Mouse (Mus musculus) intestine, postnatal 0 days (tissue): ENCODE results near the gene Hsd17b7. TPM values are rescaled to one million over a fixed set of nuclear protein-coding genes. Genes with fewer than 3 reads are reported as not detected.

ENCODE experiments used
- ATAC-seq: fragments of 200-750 bp; cut with Nextera tagmentation; 2 replicates; pipeline ENCODE4 v1.8.0; 2017; ENCODE audit warnings: mild to moderate bottlenecking, moderate TSS enrichment, moderate library complexity
- H3K27ac ChIP-seq: fragments of 300-500 bp; sonication (generic); 2 replicates; pipeline ENCODE4 v1.5.1; 2014; ENCODE audit warnings: mild to moderate bottlenecking, low read depth, low read length, moderate library complexity
- H3K27me3 ChIP-seq: fragments of 300-500 bp; sonication (generic); replicated peaks from 2 replicates; pipeline ENCODE4 v1.6.1; 2014; ENCODE audit warnings: low read length, mixed read lengths; ENCODE audit not compliant: control insufficient read depth, insufficient read depth
- H3K36me3 ChIP-seq: fragments of 300-500 bp; sonication (generic); 2 replicates; pipeline ENCODE4 v1.6.1; 2014; ENCODE audit warnings: mild to moderate bottlenecking, moderate library complexity; ENCODE audit not compliant: control insufficient read depth, insufficient read depth
- H3K4me1 ChIP-seq: fragments of 300-500 bp; sonication (generic); replicated peaks from 2 replicates; pipeline ENCODE4 v1.6.1; 2014; ENCODE audit warnings: antibody characterized with exemption, low read length, mixed read lengths; ENCODE audit not compliant: control insufficient read depth, insufficient read depth
- H3K4me2 ChIP-seq: fragments of 300-500 bp; sonication (generic); replicated peaks from 2 replicates; pipeline ENCODE4 v1.6.1; 2014; ENCODE audit warnings: low read depth, mild to moderate bottlenecking, moderate library complexity
- H3K4me3 ChIP-seq: fragments of 300-500 bp; sonication (generic); 2 replicates; pipeline ENCODE4 v1.5.1; 2014; ENCODE audit warnings: low read depth, low read length
- H3K9ac ChIP-seq: fragments of 300-500 bp; sonication (generic); 2 replicates; pipeline ENCODE4 v1.6.1; 2014; ENCODE audit warnings: mild to moderate bottlenecking, low read depth, low read length
- H3K9me3 ChIP-seq: fragments of 300-500 bp; sonication (generic); 2 replicates; pipeline ENCODE4 v1.6.1; 2016; ENCODE audit warnings: mixed run types; ENCODE audit not compliant: control insufficient read depth
- CTCF ChIP-seq: sonication (generic); IDR thresholded peaks from 2 replicates; pipeline ENCODE4 v1.5.1; 2016; ENCODE audit warnings: low read depth, mild to moderate bottlenecking, control low read depth, antibody characterized with exemption, moderate library complexity
- WGBS: fragments of 180-500 bp; shearing (Covaris S2); extraction: QIAGEN DNeasy Blood & Tissue Kit; methylation state at CpG from one replicate; pipeline ENCODE4 v1.1.7; 2014; 5-methylcytosine and 5-hydroxymethylcytosine counted together
- polyA plus RNA-seq: library from polyadenylated mRNA; unstranded; fragments of >200 nt; fragmentation: Nextera tagmentation; extraction: Ambion mirVana; gene quantifications from 2 replicates; pipeline ENCODE4 v1.2.1, GENCODE M21; 2015

Hsd17b7 gene
- polyA plus RNA-seq, 1 experiment from 2014 or later, result 18.5 TPM

DNA sequence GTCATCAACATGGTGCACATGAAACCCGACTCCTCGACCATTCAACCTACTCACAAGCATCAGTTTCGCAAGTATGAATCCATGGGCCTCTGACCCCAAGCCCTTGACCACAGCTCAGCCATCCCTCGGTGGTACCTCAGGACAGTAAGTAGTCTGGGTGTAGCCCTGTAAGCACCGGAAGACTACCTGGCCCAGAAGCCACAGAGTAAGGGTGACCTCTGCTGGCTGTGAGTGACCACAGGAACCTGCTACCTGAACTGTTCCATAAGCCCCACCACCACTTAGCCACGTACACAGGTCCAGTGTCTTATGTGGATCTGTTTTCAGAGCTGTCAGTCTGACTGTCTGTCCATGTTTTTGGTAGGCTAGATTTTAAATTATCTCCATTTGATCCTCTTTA lies 21.4 kb downstream of the Hsd17b7 start:
- Histone ChIP-seq H3K27me3 (no peaks in the 10 kb centered on the region), H3K9ac (no peak overlapping the region), H3K4me1 (no peaks in the 10 kb centered on the region), H3K9me3 (no peaks in the 10 kb centered on the region), H3K4me2 (no peak overlapping the region), H3K36me3 (peaks cover 14% of the 10 kb centered on the region), H3K4me3 (no peak overlapping the region), H3K27ac (no peak overlapping the region)
- peak; percentile 56 for TF ChIP-seq CTCF
- WGBS, result 71% methylated on average over 6 of the region's 6 CpGs
- ATAC-seq, result no peak

GRCm38 (mm10) chr1:169946004-169946403 lies 23.0 kb downstream of the Hsd17b7 start:
- H3K9ac ChIP-seq, result no peak overlapping the region
- WGBS, result 81% methylated on average over 3 of the region's 3 CpGs

GRCm38 (mm10) chr1:169939345-169939744 lies 29.7 kb downstream of the Hsd17b7 start:
- WGBS, result 1% methylated on average over 2 of the region's 2 CpGs

More at GRCm38 (mm10) chr1:169946004-169946403, 23.0 kb downstream of the Hsd17b7 start:
- Histone ChIP-seq H3K9me3 (no peaks in the 10 kb centered on the region), H3K4me2 (no peak overlapping the region), H3K4me1 (no peaks in the 10 kb centered on the region), H3K4me3 (no peak overlapping the region), H3K27me3 (no peaks in the 10 kb centered on the region), H3K27ac (no peak overlapping the region), H3K36me3 (peaks cover 6% of the 10 kb centered on the region; the same call in 1 of the 2 replicates)
- TF ChIP-seq CTCF, result no peak
- no peak for ATAC-seq

GRCm38 (mm10) chr1:169934005-169934725 lies 34.9 kb downstream of the Hsd17b7 start:
- 0 out of 2 replicates have a peak, but pooled peaks cover 4% of the 10 kb centered on the region for H3K4me1 ChIP-seq
- H3K36me3 ChIP-seq, result no peaks in the 10 kb centered on the region
- no peaks in the 10 kb centered on the region for H3K27me3 ChIP-seq
- H3K27ac ChIP-seq, result no peak overlapping the region
- H3K4me3 ChIP-seq, result peak overlapping the region; percentile 17; the same call in 1 of the 2 replicates
- no peaks in the 10 kb centered on the region for H3K9me3 ChIP-seq
- peak; percentile 77 for TF ChIP-seq CTCF
- ATAC-seq, result no peak
- no peak overlapping the region for H3K9ac ChIP-seq
- WGBS, result 45% methylated on average over 16 of the region's 16 CpGs
- peak overlapping the region; percentile 51 for H3K4me2 ChIP-seq

More at GRCm38 (mm10) chr1:169939345-169939744, 29.7 kb downstream of the Hsd17b7 start:
- H3K9me3 ChIP-seq, result no peaks in the 10 kb centered on the region
- peak; percentile 83 for TF ChIP-seq CTCF
- ATAC-seq, result no peak
- no peaks in the 10 kb centered on the region for H3K36me3 ChIP-seq
- no peak overlapping the region for H3K9ac ChIP-seq
- no peak overlapping the region for H3K4me3 ChIP-seq
- H3K27ac ChIP-seq, result no peak overlapping the region
- H3K27me3 ChIP-seq, result no peaks in the 10 kb centered on the region
- H3K4me1 ChIP-seq, result no peaks in the 10 kb centered on the region
- no peak overlapping the region for H3K4me2 ChIP-seq

GRCm38 (mm10) chr1:169932122-169932746 lies 36.8 kb downstream of the Hsd17b7 start:
- Histone ChIP-seq H3K36me3 (no peaks in the 10 kb centered on the region), H3K4me3 (no peak overlapping the region), H3K4me1 (0 out of 2 replicates have a peak, but pooled peaks cover 4% of the 10 kb centered on the region), H3K27ac (no peak overlapping the region), H3K9me3 (no peaks in the 10 kb centered on the region), H3K27me3 (no peaks in the 10 kb centered on the region), H3K9ac (no peak overlapping the region), H3K4me2 (no peak overlapping the region)
- 79% methylated on average over 7 of the region's 7 CpGs for WGBS
- no peak for TF ChIP-seq CTCF
- ATAC-seq, result no peak

GRCm38 (mm10) chr1:169931698-169932097 lies 37.3 kb downstream of the Hsd17b7 start:
- no peaks in the 10 kb centered on the region for H3K9me3 ChIP-seq
- no peak for TF ChIP-seq CTCF
- no peaks in the 10 kb centered on the region for H3K27me3 ChIP-seq
- no peak overlapping the region for H3K4me2 ChIP-seq
- 0 out of 2 replicates have a peak, but pooled peaks cover 6% of the 10 kb centered on the region for H3K4me1 ChIP-seq
- no peak for ATAC-seq
- no peak overlapping the region for H3K27ac ChIP-seq
- 78% methylated on average over 7 of the region's 7 CpGs for WGBS
- H3K9ac ChIP-seq, result no peak overlapping the region
- no peak overlapping the region for H3K4me3 ChIP-seq
- H3K36me3 ChIP-seq, result no peaks in the 10 kb centered on the region
